Mouse (Mus musculus) intestine, embryonic 14.5 days (tissue): ENCODE results near the gene Hsf2bp. TPM values are rescaled to one million over a fixed set of nuclear protein-coding genes. Genes with fewer than 3 reads are reported as not detected.
A peak's percentile ranks its signal among the peaks of the same experiment; 100 is the strongest.

Experiments used
- ATAC-seq: fragments of 200-750 bp; cut with Nextera tagmentation; replicated peaks from 2 replicates; pipeline ENCODE4 v1.8.0; 2017; ENCODE audit warnings: low read depth, moderate number of reproducible peaks, moderate TSS enrichment, moderate library complexity; ENCODE audit not compliant: low FRiP score, low TSS enrichment
- DNase-seq: peaks from one replicate; pipeline ENCODE4 v3.0.0-alpha.2; 2018; ENCODE audit warnings: low spot score
- H3K27ac ChIP-seq: fragments of 300-500 bp; sonication (generic); 2 replicates; pipeline ENCODE4 v1.5.1; 2014; ENCODE audit warnings: low read depth, mild to moderate bottlenecking, control low read depth
- H3K27me3 ChIP-seq: fragments of 300-500 bp; sonication (generic); replicated peaks from 2 replicates; pipeline ENCODE4 v1.6.1; 2014; ENCODE audit warnings: low read length, control low read depth; ENCODE audit not compliant: control insufficient read depth, insufficient read depth
- H3K36me3 ChIP-seq: fragments of 300-500 bp; sonication (generic); 2 replicates; pipeline ENCODE4 v1.6.1; 2014; ENCODE audit warnings: low read length, control low read depth; ENCODE audit not compliant: control insufficient read depth, insufficient read depth
- H3K4me1 ChIP-seq: fragments of 300-500 bp; sonication (generic); replicated peaks from 2 replicates; pipeline ENCODE4 v1.6.1; 2014; ENCODE audit warnings: low read length, control low read depth, mixed read lengths; ENCODE audit not compliant: control insufficient read depth, insufficient read depth
- H3K4me2 ChIP-seq: fragments of 300-500 bp; sonication (generic); 2 replicates; pipeline ENCODE4 v1.6.1; 2014; ENCODE audit warnings: low read length
- H3K4me3 ChIP-seq: fragments of 300-500 bp; sonication (generic); 2 replicates; pipeline ENCODE4 v1.5.1; 2014; ENCODE audit warnings: low read depth, low read length, control low read depth, mixed read lengths
- H3K9ac ChIP-seq: fragments of 300-500 bp; sonication (generic); 2 replicates; pipeline ENCODE4 v1.6.1; 2014; ENCODE audit warnings: mild to moderate bottlenecking, low read length
- H3K9me3 ChIP-seq: fragments of 300-500 bp; sonication (generic); 2 replicates; pipeline ENCODE4 v1.6.1; 2016; ENCODE audit warnings: low read length, control low read depth; ENCODE audit not compliant: control insufficient read depth
- WGBS: fragments of 180-500 bp; shearing (Covaris S2); extraction: QIAGEN DNeasy Blood & Tissue Kit; methylation state at CpG from one replicate; pipeline ENCODE4 v1.1.7; 2014; 5-methylcytosine and 5-hydroxymethylcytosine counted together
- polyA plus RNA-seq: library from polyadenylated mRNA; unstranded; fragments of >200 nt; fragmentation: Nextera tagmentation; extraction: Ambion mirVana; gene quantifications from 2 replicates; pipeline ENCODE4 v1.2.1, GENCODE M21; 2014

The Hsf2bp gene
- polyA plus RNA-seq, 1 experiment from 2014 or later: 0.39 TPM

- no peak overlapping the region for H3K4me2 ChIP-seq
- DNase-seq: no peak
- no peaks in the 10 kb centered on the region for H3K27me3 ChIP-seq
- H3K27ac ChIP-seq: no peak overlapping the region
- H3K9ac ChIP-seq: no peak overlapping the region
- H3K9me3 ChIP-seq: no peaks in the 10 kb centered on the region
- H3K4me3 ChIP-seq: no peak overlapping the region
- no peaks in the 10 kb centered on the region for H3K36me3 ChIP-seq
- ATAC-seq: no peak
- 91% methylated on average over 2 of the region's 2 CpGs for WGBS
- no peaks in the 10 kb centered on the region; the same call in 1 of the 2 replicates for H3K4me1 ChIP-seq
Observed at GRCm38 (mm10) chr17:31908966-31909365, 127.2 kb downstream of the Hsf2bp start.

GRCm38 (mm10) chr17:31906441-31906840 is 129.7 kb downstream of the Hsf2bp start:
- H3K4me1 ChIP-seq: 0 out of 2 replicates have a peak, but pooled peaks cover 3% of the 10 kb centered on the region
- H3K9me3 ChIP-seq: no peaks in the 10 kb centered on the region
- H3K27me3 ChIP-seq: no peaks in the 10 kb centered on the region
- H3K36me3 ChIP-seq: no peaks in the 10 kb centered on the region
- H3K4me2 ChIP-seq: no peak overlapping the region
- H3K9ac ChIP-seq: no peak overlapping the region
- no peak overlapping the region for H3K4me3 ChIP-seq
- DNase-seq (no peak), ATAC-seq (no peak)
- peak overlapping the region; percentile 51; the same call in 1 of the 2 replicates for H3K27ac ChIP-seq
- WGBS: 93% methylated on average over 3 of the region's 3 CpGs

- no peak for DNase-seq
- no peak overlapping the region for H3K9ac ChIP-seq
- H3K27me3 ChIP-seq: no peaks in the 10 kb centered on the region
- H3K4me3 ChIP-seq: no peak overlapping the region
- WGBS: 63% methylated on average over 10 of the region's 10 CpGs
- 0 out of 2 replicates have a peak, but pooled peaks cover 5% of the 10 kb centered on the region for H3K4me1 ChIP-seq
- H3K36me3 ChIP-seq: no peaks in the 10 kb centered on the region
- peak overlapping the region; percentile 51; the same call in 1 of the 2 replicates for H3K27ac ChIP-seq
- H3K9me3 ChIP-seq: no peaks in the 10 kb centered on the region
- no peak overlapping the region for H3K4me2 ChIP-seq
- ATAC-seq: no peak
Observed at GRCm38 (mm10) chr17:31905791-31906211, 130.3 kb downstream of the Hsf2bp start.

DNA sequence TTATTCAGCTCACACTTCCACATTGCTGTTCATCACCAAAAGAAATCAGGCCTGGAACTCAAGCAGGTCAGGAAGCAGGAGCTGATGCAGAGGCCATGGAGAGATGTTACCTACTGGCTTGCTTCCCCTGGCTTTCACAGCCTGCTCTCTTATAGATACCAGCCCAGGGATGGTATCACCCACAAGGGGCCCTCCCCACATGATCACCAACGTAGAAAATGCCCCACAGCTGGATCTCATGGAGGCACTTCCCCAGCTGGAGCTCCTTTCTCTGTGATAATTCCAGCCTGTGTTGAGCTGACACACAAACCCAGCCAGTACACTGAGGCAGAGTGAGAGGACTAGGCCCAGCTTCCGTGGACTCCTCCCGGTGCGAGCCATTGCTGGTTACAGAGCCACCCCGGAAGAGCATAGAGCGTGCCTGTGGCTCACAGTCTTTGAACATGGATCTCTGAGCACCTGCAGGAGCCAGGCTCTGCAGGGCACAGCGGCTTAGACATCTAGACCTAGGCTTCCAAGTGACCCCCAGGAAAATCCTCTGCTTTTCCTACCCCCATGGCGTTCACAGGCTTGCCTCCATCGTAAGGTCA is 130.9 kb downstream of the Hsf2bp start:
- H3K9ac ChIP-seq: no peak overlapping the region
- no peaks in the 10 kb centered on the region for H3K27me3 ChIP-seq
- 87% methylated on average over 9 of the region's 9 CpGs for WGBS
- H3K4me1 ChIP-seq: 0 out of 2 replicates have a peak, but pooled peaks cover 5% of the 10 kb centered on the region
- H3K27ac ChIP-seq: peak overlapping the region; percentile 51; the same call in 1 of the 2 replicates
- DNase-seq (no peak), ATAC-seq (no peak)
- no peak overlapping the region for H3K4me2 ChIP-seq
- H3K9me3 ChIP-seq: no peaks in the 10 kb centered on the region
- no peak overlapping the region for H3K4me3 ChIP-seq
- H3K36me3 ChIP-seq: no peaks in the 10 kb centered on the region

DNA sequence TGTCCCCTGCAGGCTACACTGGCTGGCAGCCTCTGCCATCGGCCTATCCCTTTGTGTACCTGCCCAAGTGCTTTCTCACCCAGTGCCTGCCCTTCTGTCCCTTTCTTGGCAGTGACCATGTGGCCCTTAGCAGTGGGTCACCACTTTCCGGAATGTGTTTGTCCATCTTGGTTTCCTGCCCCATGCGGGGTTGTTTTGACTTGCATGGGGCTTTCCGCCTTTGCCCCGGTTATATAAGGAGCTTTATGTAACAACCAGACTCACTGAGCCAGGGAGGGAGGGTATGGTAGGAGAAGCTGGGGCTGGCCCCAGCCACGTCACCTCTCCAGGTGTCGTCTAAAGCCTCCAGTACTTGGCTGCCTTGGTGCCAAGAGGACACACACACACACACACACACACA is 132.1 kb downstream of the Hsf2bp start:
- Histone ChIP-seq H3K9ac (no peak overlapping the region), H3K4me1 (0 out of 2 replicates have a peak, but pooled peaks cover 5% of the 10 kb centered on the region), H3K27ac (no peak overlapping the region), H3K4me3 (no peak overlapping the region), H3K36me3 (no peaks in the 10 kb centered on the region), H3K27me3 (no peaks in the 10 kb centered on the region), H3K9me3 (no peaks in the 10 kb centered on the region), H3K4me2 (no peak overlapping the region)
- WGBS: 92% methylated on average over 7 of the region's 7 CpGs
- ATAC-seq (no peak), DNase-seq (no peak)

- 86% methylated on average over 3 of the region's 3 CpGs for WGBS
- no peak overlapping the region for H3K27ac ChIP-seq
- no peak for DNase-seq
- 0 out of 2 replicates have a peak, but pooled peaks cover 5% of the 10 kb centered on the region for H3K4me1 ChIP-seq
- no peak overlapping the region for H3K4me3 ChIP-seq
- H3K36me3 ChIP-seq: no peaks in the 10 kb centered on the region
- H3K4me2 ChIP-seq: no peak overlapping the region
- ATAC-seq: no peak
- no peaks in the 10 kb centered on the region for H3K9me3 ChIP-seq
- no peaks in the 10 kb centered on the region for H3K27me3 ChIP-seq
- no peak overlapping the region for H3K9ac ChIP-seq
Observed at GRCm38 (mm10) chr17:31902630-31903198, 133.4 kb downstream of the Hsf2bp start.

DNA sequence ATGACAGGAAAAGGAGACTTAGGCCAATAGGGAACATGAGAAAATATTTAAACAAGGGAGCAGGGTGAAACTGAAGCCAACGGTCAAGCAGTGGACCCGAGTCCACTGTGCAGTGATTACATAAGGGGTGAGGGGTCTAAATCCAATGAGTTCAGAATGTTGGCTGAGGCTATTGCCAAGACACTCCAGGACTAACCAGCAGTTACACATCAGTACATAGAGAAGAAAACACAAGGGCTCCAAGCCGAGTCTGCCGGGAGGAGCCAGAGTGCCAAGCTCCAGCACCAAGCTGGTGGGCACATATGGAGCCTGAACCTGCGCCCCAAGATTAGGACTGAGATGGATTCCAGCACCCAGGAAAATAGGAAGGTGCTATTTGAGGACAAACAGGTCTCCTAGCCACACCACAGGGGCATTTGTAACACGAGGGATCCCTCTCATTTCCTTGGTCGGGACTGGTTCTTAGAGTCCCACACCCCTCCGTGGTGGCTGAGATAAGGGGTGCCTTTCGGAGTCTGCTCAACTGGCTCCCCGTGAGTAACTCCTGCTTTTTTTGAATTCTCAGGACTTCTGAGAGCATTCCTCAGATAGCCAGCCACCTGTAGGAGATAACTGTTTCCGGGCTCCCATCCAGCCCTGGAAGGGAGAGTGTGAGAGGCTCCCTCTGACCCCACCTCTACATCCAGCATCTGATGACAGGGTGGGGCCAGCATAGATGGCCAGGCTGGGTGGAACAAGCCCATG is 134.5 kb downstream of the Hsf2bp start:
- no peak overlapping the region for H3K4me3 ChIP-seq
- 47% methylated on average over 11 of the region's 11 CpGs for WGBS
- 0 out of 2 replicates have a peak, but pooled peaks cover 5% of the 10 kb centered on the region for H3K4me1 ChIP-seq
- H3K27me3 ChIP-seq: no peaks in the 10 kb centered on the region
- H3K9ac ChIP-seq: no peak overlapping the region
- H3K9me3 ChIP-seq: no peaks in the 10 kb centered on the region
- H3K27ac ChIP-seq: no peak overlapping the region
- no peak for DNase-seq
- H3K36me3 ChIP-seq: no peaks in the 10 kb centered on the region
- H3K4me2 ChIP-seq: no peak overlapping the region
- no peak for ATAC-seq

GRCm38 (mm10) chr17:31898941-31899340 is 137.2 kb downstream of the Hsf2bp start:
- DNase-seq (no peak), ATAC-seq (no peak)
- no peaks in the 10 kb centered on the region for H3K36me3 ChIP-seq
- H3K27me3 ChIP-seq: no peaks in the 10 kb centered on the region
- H3K9me3 ChIP-seq: no peaks in the 10 kb centered on the region
- no peak overlapping the region for H3K4me2 ChIP-seq
- 0 out of 2 replicates have a peak, but pooled peaks cover 5% of the 10 kb centered on the region for H3K4me1 ChIP-seq
- no peak overlapping the region for H3K4me3 ChIP-seq
- WGBS: 74% methylated on average over 5 of the region's 5 CpGs
- no peak overlapping the region for H3K9ac ChIP-seq
- H3K27ac ChIP-seq: no peak overlapping the region
